Mouse (Mus musculus) heart, adult 2 months (tissue): ENCODE data around the gene Tsen2.

ENCODE experiments used
- CTCF ChIP-seq: fragments of 200-600 bp; IDR thresholded peaks from 2 replicates; pipeline ENCODE4 v1.8.1; 2022; ENCODE audit warnings: antibody characterized with exemption, mild to moderate bottlenecking, moderate library complexity
- EP300 ChIP-seq: fragments of 200-500 bp; IDR thresholded peaks from 2 replicates; pipeline ENCODE4 v1.6.1; 2011; ENCODE audit warnings: low read depth, low read length, control low read depth; ENCODE audit not compliant: insufficient read depth
- POLR2A ChIP-seq: fragments of 200-500 bp; IDR thresholded peaks from 2 replicates; pipeline ENCODE4 v1.6.1; 2011; ENCODE audit warnings: mild to moderate bottlenecking, low read depth, low read length, control low read depth; ENCODE audit not compliant: insufficient read depth

DNA sequence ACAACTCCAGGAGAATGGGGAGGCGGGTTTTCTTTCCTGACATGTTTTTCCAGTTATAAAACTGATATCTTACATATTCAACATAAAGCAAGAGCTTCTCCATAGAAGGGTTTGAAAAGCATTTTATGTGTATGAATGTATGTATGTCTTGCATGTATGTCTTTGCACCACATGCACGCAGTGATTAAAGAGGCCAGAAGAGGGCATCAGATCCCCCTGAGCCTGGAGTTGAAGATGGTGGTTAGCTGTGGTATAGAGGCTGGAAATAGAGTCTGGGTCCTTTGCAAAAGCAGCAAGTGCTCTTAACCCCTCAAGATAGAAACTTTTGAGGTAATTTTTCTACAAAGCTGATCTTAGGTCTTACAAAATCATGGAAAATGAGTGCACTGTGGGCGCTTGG, 64.7 kb downstream of the Tsen2 start:
- TF ChIP-seq EP300 (no peak), POLR2A (no peak), CTCF (peak; percentile 67)
